Mouse (Mus musculus): Measurements from ENCODE around the gene Olfr1055.
"Not testable (repeated sequence)": the region's sequence is repeated elsewhere in the genome, so short reads cannot be mapped to it uniquely, and the experiment has no call there.

Olfr1055 gene

GRCm38 (mm10) chr2:86350184-86350583, at the start of gene Olfr1055:
Gene Olfr1055, minus strand, starts transcription at chr2:86350284.
- DNase-seq (ENCODE audit: low read depth): no peak

GRCm38 (mm10) chr2:86395114-86395513, 45.0 kb upstream of the Olfr1055 start:
- no peak for DNase-seq (ENCODE audit: low read depth)

GRCm38 (mm10) chr2:86388461-86388860, 38.4 kb upstream of the Olfr1055 start, which contains the start of gene Olfr1058:
Gene Olfr1058, minus strand, starts transcription at chr2:86388561.
- not testable (repeated sequence) for DNase-seq (ENCODE audit: low read depth)

GRCm38 (mm10) chr2:86378293-86378692, 28.2 kb upstream of the Olfr1055 start, which contains the start of gene Olfr1057:
Gene Olfr1057, minus strand, starts transcription at chr2:86378393.
- no peak for DNase-seq (ENCODE audit: low read depth)

- DNase-seq (ENCODE audit: low read depth): not testable (repeated sequence)
Observed at GRCm38 (mm10) chr2:86366342-86366741, 16.3 kb upstream of the Olfr1055 start.

- DNase-seq (ENCODE audit: low read depth): no peak
Observed at GRCm38 (mm10) chr2:86362369-86362768, 12.3 kb upstream of the Olfr1055 start, which contains the start of gene Olfr1056. Gene Olfr1056, minus strand, starts transcription at chr2:86362469.

- DNase-seq (ENCODE audit: low read depth): not testable (repeated sequence)
Observed at GRCm38 (mm10) chr2:86351751-86352150, 1.7 kb upstream of the Olfr1055 start.

- DNase-seq (ENCODE audit: low read depth): no peak
Observed at GRCm38 (mm10) chr2:86335333-86335732, 14.8 kb downstream of the Olfr1055 start, which contains the start of gene Olfr1054. Gene Olfr1054, minus strand, starts transcription at chr2:86335433.

- no peak for DNase-seq (ENCODE audit: low read depth)
Observed at GRCm38 (mm10) chr2:86315184-86315583, 34.9 kb downstream of the Olfr1055 start, which contains the start of gene Olfr1053. Gene Olfr1053, minus strand, starts transcription at chr2:86315284.
